Mouse (Mus musculus): ENCODE results near the gene Idh1. TPM values are rescaled to one million over a fixed set of nuclear protein-coding genes. Genes with fewer than 3 reads are reported as not detected.
A peak's percentile ranks its signal among the peaks of the same experiment; 100 is the strongest.

Gene Idh1
- polyA plus RNA-seq, 1 experiment, result 44.7 TPM

DNA sequence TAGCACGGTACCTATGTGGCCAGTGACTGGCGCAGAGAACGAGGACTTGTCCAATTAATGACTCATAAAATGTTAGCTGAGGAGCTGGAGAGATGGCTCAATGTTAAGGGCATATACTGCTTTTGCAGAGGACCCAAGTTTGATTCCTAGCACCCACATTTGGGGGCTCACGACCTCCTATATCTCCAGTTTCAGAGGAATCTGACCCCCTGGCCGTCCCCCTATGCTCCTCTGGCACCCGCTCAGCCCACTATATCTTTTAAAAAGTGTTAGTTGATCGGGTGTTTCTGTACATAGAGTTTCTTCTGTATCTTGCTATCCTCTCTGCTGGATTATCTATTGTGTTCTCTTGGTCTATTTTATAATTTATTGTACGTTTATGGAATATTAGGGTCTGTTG is 1.3 kb downstream of the Idh1 start:
- no peak overlapping the region for H3ac ChIP-seq (ENCODE audit: control insufficient read depth, insufficient read length)
- peak overlapping the region; percentile 36 for H3K4me3 ChIP-seq
- no peak for TF ChIP-seq TCF12 (IDR thresholded peaks at IDR 0.05; ENCODE audit: insufficient read depth, poor library complexity, severe bottlenecking)
- no peak for TF ChIP-seq MYOG (IDR thresholded peaks at IDR 0.05; ENCODE audit: control insufficient read depth in 1 of 3, insufficient read depth in 1 of 3, insufficient read length in 2 of 3, low read depth in 2 of 3)
- TF ChIP-seq REST (IDR thresholded peaks at IDR 0.05; ENCODE audit: insufficient read depth, insufficient read length), result no peak
- no peak for TF ChIP-seq CEBPB (IDR thresholded peaks at IDR 0.05; ENCODE audit: insufficient read depth, poor library complexity, severe bottlenecking)
- TF ChIP-seq POLR2A (IDR thresholded peaks at IDR 0.05; ENCODE audit: insufficient read length, low read depth), result no peak
- TF ChIP-seq TCF3 (IDR thresholded peaks at IDR 0.05; ENCODE audit: insufficient read length, low read depth), result no peak
- TF ChIP-seq SRF (IDR thresholded peaks at IDR 0.05; ENCODE audit: control insufficient read depth, insufficient read length, low read depth), result no peak
- TF ChIP-seq MAX (IDR thresholded peaks at IDR 0.05; ENCODE audit: low read depth), result no peak
- H3K4me2 ChIP-seq (ENCODE audit: low read depth), result no peak overlapping the region
- peaks cover 29% of the 10 kb centered on the region for H3K79me2 ChIP-seq (ENCODE audit: control insufficient read depth, insufficient read depth)
- H3K36me3 ChIP-seq (ENCODE audit: control insufficient read depth, insufficient read depth), result no peaks in the 10 kb centered on the region
- H3K27me3 ChIP-seq (ENCODE audit: control insufficient read depth, insufficient read depth, insufficient read length), result no peaks in the 10 kb centered on the region

DNA sequence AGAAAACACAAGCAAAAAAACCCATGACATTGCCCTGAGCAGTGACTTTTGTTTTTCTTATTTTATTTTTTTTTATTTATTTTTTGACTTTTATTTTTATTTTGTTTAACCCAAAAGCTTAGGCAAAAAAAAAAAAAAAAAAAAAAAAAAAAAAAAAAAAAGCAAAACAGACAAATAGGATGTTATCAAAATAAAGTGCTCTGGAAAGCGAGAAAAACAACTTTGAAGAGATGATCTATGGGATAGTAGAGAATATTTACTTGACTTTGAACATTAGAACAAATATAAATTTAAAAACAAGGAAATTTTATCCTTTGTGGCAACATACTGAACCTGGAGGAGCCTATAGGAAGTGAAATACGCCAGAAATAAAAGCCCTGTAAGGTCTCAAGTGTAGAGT is 2.3 kb downstream of the Idh1 start:
- no peak for TF ChIP-seq CEBPB (IDR thresholded peaks at IDR 0.05; ENCODE audit: insufficient read depth, poor library complexity, severe bottlenecking)
- TF ChIP-seq TCF3 (IDR thresholded peaks at IDR 0.05; ENCODE audit: insufficient read length, low read depth), result no peak
- TF ChIP-seq POLR2AphosphoS2 (IDR thresholded peaks at IDR 0.05; ENCODE audit: insufficient read length, low read depth), result no peak
- TF ChIP-seq REST (IDR thresholded peaks at IDR 0.05; ENCODE audit: insufficient read depth, insufficient read length), result no peak
- TF ChIP-seq MYOD1 (IDR thresholded peaks at IDR 0.05; ENCODE audit: control insufficient read depth in 1 of 3, insufficient read length in 2 of 3, low read depth in 2 of 3), result no peak
- TF ChIP-seq POLR2A (IDR thresholded peaks at IDR 0.05; ENCODE audit: insufficient read length, low read depth), result no peak
- no peak for TF ChIP-seq E2F4 (IDR thresholded peaks at IDR 0.05; ENCODE audit: insufficient read depth)
- TF ChIP-seq TCF12 (IDR thresholded peaks at IDR 0.05; ENCODE audit: insufficient read depth, poor library complexity, severe bottlenecking), result no peak
- TF ChIP-seq SRF (IDR thresholded peaks at IDR 0.05; ENCODE audit: control insufficient read depth, insufficient read length, low read depth), result no peak
- no peak for TF ChIP-seq USF1 (IDR thresholded peaks at IDR 0.05; ENCODE audit: low read depth)
- TF ChIP-seq MAX (IDR thresholded peaks at IDR 0.05; ENCODE audit: low read depth), result no peak
- Histone ChIP-seq H3K4me2 (ENCODE audit: low read depth) (no peak overlapping the region), H3K27me3 (ENCODE audit: control insufficient read depth, insufficient read depth, insufficient read length) (no peaks in the 10 kb centered on the region), H3K79me2 (ENCODE audit: control insufficient read depth, insufficient read depth) (peaks cover 21% of the 10 kb centered on the region), H3K4me3 (no peak overlapping the region), H3ac (ENCODE audit: control insufficient read depth, insufficient read length) (no peak overlapping the region), H3K36me3 (ENCODE audit: control insufficient read depth, insufficient read depth) (no peaks in the 10 kb centered on the region)

DNA sequence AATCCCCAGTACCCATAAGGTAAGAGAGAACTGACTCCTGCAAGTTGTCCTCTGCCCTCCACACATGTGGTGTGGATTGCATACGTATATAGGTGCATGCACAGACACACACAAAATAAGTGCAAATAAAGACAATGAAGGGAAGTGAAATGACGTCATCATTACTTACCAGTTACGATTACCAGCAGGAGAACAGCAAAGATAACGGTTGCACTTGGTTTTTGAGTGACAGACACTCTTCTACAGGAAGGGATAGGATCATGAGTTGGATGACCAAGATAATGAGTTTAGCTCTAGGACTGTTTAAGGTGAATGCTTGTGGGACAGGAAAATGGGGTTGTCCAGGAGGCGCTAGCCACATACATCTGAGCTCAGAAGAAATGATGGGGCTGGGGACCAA is 4.8 kb downstream of the Idh1 start:
- H3K36me3 ChIP-seq (ENCODE audit: control insufficient read depth, insufficient read depth), result no peaks in the 10 kb centered on the region
- peaks cover 15% of the 10 kb centered on the region for H3K79me2 ChIP-seq (ENCODE audit: control insufficient read depth, insufficient read depth)
- no peak overlapping the region for H3K4me2 ChIP-seq (ENCODE audit: low read depth)
- no peaks in the 10 kb centered on the region for H3K27me3 ChIP-seq (ENCODE audit: control insufficient read depth, insufficient read depth, insufficient read length)
- H3ac ChIP-seq (ENCODE audit: control insufficient read depth, insufficient read length), result no peak overlapping the region
- TF ChIP-seq TCF3 (IDR thresholded peaks at IDR 0.05; ENCODE audit: insufficient read length, low read depth) (no peak), POLR2AphosphoS2 (IDR thresholded peaks at IDR 0.05; ENCODE audit: insufficient read length, low read depth) (no peak), E2F4 (IDR thresholded peaks at IDR 0.05; ENCODE audit: insufficient read depth) (no peak), TCF12 (IDR thresholded peaks at IDR 0.05; ENCODE audit: insufficient read depth, poor library complexity, severe bottlenecking) (no peak), MAX (IDR thresholded peaks at IDR 0.05; ENCODE audit: low read depth) (no peak), SRF (IDR thresholded peaks at IDR 0.05; ENCODE audit: control insufficient read depth, insufficient read length, low read depth) (no peak), USF1 (IDR thresholded peaks at IDR 0.05; ENCODE audit: low read depth) (no peak), MYOD1 (IDR thresholded peaks at IDR 0.05; ENCODE audit: control insufficient read depth in 1 of 3, insufficient read length in 2 of 3, low read depth in 2 of 3) (no peak), CEBPB (IDR thresholded peaks at IDR 0.05; ENCODE audit: insufficient read depth, poor library complexity, severe bottlenecking) (no peak), MYOG (IDR thresholded peaks at IDR 0.05; ENCODE audit: control insufficient read depth in 1 of 3, insufficient read depth in 1 of 3, insufficient read length in 2 of 3, low read depth in 2 of 3) (no peak), POLR2A (IDR thresholded peaks at IDR 0.05; ENCODE audit: insufficient read length, low read depth) (no peak)
- H3K4me3 ChIP-seq, result no peak overlapping the region

DNA sequence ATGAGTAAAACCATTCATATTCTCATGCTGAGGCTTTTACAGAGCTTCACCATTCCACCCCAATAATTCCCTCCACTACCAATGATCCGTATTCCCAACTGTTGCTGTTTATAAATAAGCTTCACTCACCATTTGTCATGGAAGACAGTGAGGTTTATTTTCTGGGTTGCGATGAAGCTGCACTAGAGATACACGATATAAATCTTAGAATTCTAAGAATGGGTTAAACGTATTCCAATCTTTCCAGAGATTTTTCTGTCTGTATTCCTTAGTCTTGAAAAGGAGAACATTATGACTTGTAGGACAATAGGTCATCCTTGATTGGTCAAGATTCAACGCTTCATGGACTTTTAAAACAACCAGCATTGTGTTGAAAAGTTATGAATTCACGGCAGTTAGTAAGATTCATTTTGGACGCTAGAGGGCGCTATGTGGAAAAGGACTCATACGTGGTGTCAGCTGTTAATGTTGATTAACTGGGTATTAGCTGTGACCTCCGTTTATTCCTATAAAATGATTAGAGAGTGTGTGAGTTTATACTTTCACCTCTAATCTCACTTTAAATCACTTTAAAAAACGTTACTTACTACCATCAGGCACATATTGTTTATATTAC is 6.6 kb downstream of the Idh1 start:
- TF ChIP-seq MAX (IDR thresholded peaks at IDR 0.05; ENCODE audit: low read depth) (no peak), MYOD1 (IDR thresholded peaks at IDR 0.05; ENCODE audit: control insufficient read depth in 1 of 3, insufficient read length in 2 of 3, low read depth in 2 of 3) (peak in 1 of 3 experiments; percentile 10)
- Histone ChIP-seq H3K36me3 (ENCODE audit: control insufficient read depth, insufficient read depth) (no peaks in the 10 kb centered on the region), H3K4me3 (peak overlapping the region; percentile 55), H3ac (ENCODE audit: control insufficient read depth, insufficient read length) (no peak overlapping the region), H3K79me2 (ENCODE audit: control insufficient read depth, insufficient read depth) (peaks cover 15% of the 10 kb centered on the region), H3K4me2 (ENCODE audit: low read depth) (peak overlapping the region; percentile 97), H3K27me3 (ENCODE audit: control insufficient read depth, insufficient read depth, insufficient read length) (no peaks in the 10 kb centered on the region)

DNA sequence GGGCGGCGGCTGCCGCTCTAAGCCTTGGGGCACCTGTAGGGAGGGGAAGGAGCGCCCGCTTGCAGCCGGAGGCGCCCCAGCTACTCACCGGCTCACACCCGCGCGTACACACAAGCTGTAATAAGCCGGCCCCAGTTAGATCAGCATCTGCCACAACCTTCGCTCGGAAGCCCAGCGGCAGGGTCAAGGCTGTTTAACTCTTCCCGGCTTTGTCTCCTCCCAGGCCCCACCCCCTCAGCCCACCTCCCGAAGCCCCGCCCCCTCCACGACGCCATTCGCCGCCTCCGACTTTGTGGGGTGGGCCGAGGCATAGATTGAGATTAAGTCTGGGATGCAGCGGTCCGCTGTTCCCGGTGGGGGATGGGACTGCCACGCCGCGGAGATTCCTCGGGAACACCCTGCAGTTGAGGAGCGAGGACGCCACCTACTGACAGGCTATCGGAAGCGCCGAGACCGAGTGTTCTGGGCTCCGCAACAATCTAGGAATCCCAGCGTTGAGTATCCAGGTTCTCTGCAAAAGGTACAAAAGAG is 7.3 kb downstream of the Idh1 start:
- peaks cover 23% of the 10 kb centered on the region for H3K79me2 ChIP-seq (ENCODE audit: control insufficient read depth, insufficient read depth)
- H3K4me3 ChIP-seq, result peak overlapping the region; percentile 55
- peak overlapping the region; percentile 97 for H3K4me2 ChIP-seq (ENCODE audit: low read depth)
- H3ac ChIP-seq (ENCODE audit: control insufficient read depth, insufficient read length), result no peak overlapping the region
- H3K36me3 ChIP-seq (ENCODE audit: control insufficient read depth, insufficient read depth), result no peaks in the 10 kb centered on the region
- TF ChIP-seq SRF (IDR thresholded peaks at IDR 0.05; ENCODE audit: control insufficient read depth, insufficient read length, low read depth) (peak; percentile 56), TCF12 (IDR thresholded peaks at IDR 0.05; ENCODE audit: insufficient read depth, poor library complexity, severe bottlenecking) (no peak), E2F4 (IDR thresholded peaks at IDR 0.05; ENCODE audit: insufficient read depth) (no peak), USF1 (IDR thresholded peaks at IDR 0.05; ENCODE audit: low read depth) (no peak), POLR2AphosphoS2 (IDR thresholded peaks at IDR 0.05; ENCODE audit: insufficient read length, low read depth) (peak; percentile 85), CEBPB (IDR thresholded peaks at IDR 0.05; ENCODE audit: insufficient read depth, poor library complexity, severe bottlenecking) (no peak), POLR2A (IDR thresholded peaks at IDR 0.05; ENCODE audit: insufficient read length, low read depth) (peak; percentile 85), TCF3 (IDR thresholded peaks at IDR 0.05; ENCODE audit: insufficient read length, low read depth) (no peak), REST (IDR thresholded peaks at IDR 0.05; ENCODE audit: insufficient read depth, insufficient read length) (no peak), MYOG (IDR thresholded peaks at IDR 0.05; ENCODE audit: control insufficient read depth in 1 of 3, insufficient read depth in 1 of 3, insufficient read length in 2 of 3, low read depth in 2 of 3) (peak in 1 of 3 experiments; percentile 47), MYOD1 (IDR thresholded peaks at IDR 0.05; ENCODE audit: control insufficient read depth in 1 of 3, insufficient read length in 2 of 3, low read depth in 2 of 3) (peak in 1 of 3 experiments; percentile 28), MAX (IDR thresholded peaks at IDR 0.05; ENCODE audit: low read depth) (no peak)
- H3K27me3 ChIP-seq (ENCODE audit: control insufficient read depth, insufficient read depth, insufficient read length), result no peaks in the 10 kb centered on the region

Measured in myocyte (in vitro differentiated cells).